Mouse (Mus musculus): ENCODE measurements around the gene Zzef1.
A peak's percentile ranks its signal among the peaks of the same experiment; 100 is the strongest.

Gene Zzef1

DNA sequence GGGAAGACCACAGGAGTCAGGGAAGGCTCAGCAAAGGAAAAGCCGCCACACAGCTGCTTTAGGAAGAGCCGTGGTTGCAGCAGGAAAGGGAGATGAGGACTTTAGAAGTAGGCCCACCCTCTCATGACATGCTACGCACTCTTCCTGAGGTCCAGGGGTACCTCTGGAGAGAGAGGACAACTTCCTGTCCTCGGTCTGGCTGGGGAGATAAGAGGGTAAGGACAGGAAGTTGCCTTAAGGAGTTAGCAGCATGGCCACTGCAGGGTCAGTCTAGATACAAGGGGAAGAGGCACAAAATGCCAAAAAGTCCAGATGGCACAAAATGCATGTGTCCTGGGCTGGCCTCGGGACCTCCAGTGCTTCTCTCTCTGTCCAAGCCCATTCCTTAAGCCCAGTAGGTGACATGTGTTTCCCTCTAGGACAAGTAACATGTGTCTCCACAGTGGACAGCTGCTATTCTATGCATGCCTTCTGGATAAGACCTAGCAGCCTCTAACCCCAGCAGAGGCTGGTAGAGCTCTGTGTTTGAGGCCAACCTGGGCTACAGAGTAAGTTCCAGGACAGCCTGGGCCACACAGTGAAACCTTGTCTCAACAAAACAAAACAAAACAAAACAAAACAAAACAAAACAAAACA is 159.4 kb downstream of the Zzef1 start:
- no peak for DNase-seq (ENCODE audit: low spot score in 2 of 2)

- DNase-seq (ENCODE audit: low spot score in 2 of 2): no peak
Measured at GRCm38 (mm10) chr11:72957318-72957717, 161.3 kb downstream of the Zzef1 start.

DNA sequence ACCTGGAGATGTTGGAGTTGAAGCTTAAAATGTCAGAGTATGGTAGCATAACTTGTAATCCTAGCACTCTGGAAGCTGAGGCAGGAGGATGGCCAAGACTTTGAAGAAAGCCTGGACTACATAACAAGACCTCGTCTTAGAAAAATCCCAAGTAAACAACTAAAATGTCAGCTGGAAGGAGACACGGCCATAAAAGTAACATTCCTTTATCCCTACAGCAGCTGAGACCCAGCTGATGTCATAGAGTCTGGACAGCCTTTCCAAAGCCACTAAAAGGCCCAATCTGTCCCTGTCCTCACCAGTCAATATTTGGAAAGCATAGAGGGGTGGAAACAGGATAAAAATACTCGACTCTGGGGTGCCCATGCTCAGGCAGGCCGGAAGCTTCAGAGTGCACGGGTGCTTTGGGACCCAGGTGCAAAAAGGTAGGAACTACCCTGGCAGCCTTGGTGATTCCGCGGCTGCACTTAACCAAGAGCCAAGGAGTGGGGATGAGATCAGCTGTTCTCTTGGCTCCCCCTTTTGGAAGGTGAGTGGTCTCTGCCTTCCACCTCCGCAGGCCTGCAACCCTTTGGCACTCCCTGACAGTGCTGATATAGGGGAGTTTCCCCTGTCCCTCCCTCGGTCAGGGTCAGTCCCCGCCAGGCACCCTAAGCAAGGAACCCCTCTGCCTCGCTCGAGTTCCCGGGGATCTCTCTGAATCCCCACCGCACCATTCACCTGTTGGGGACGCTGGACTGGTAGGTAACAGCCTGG is 164.1 kb downstream of the Zzef1 start:
- no peak for DNase-seq (ENCODE audit: low spot score in 2 of 2)

GRCm38 (mm10) chr11:72960723-72961071 is 164.7 kb downstream of the Zzef1 start:
- DNase-seq (ENCODE audit: low spot score in 2 of 2): no peak

DNA sequence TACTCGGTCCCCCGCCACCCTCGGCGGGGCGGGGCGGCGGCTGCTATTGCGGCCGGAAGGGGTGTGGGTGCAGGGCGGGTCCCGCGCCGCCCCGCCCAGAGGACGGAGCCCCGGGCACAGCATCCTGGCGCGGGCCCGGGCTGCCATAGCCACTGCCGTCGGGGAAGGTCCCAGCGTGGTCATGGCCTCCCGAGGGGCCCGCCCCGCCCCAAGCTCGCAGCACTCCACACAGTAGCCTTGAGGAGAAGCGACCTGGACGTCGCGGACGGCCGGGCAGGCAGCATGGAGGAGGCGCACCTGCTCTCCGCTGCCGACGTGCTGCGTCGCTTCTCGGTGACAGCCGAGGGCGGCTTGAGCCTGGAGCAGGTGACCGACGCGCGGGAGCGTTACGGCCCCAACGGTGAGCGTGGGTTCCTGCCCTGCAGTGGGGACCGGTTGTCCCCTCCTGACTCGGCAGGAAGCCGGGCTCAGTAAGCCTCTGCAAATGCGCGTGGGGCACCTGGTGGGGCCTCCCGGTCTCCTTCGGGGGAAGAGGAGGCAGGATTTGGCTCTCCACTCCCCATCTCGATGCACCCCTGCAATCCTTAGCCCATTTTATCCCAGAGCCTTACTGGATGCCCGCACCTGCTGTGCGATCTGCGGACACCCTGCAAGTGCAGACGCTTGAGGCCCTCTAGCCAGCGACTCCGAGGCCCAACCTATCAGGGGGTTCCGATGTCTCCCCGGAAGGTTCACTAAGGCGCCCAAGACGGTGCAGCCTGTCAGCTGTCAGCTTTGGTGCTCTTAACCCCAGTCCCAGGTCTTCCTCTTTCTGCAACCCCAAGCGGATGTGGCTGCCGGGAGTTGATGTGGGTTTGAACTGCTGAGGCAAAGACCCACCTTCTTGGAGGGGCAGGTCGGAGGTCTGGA is 165.3 kb downstream of the Zzef1 start, which contains the start of gene Atp2a3:
TSS of gene Atp2a3 (plus strand) at position 98 of the 909 bp plus-strand sequence.
- peak; percentile 62 to 64 for DNase-seq (ENCODE audit: low spot score in 2 of 2)

GRCm38 (mm10) chr11:72962378-72962777 is 166.4 kb downstream of the Zzef1 start:
- no peak for DNase-seq (ENCODE audit: low spot score in 2 of 2)

DNA sequence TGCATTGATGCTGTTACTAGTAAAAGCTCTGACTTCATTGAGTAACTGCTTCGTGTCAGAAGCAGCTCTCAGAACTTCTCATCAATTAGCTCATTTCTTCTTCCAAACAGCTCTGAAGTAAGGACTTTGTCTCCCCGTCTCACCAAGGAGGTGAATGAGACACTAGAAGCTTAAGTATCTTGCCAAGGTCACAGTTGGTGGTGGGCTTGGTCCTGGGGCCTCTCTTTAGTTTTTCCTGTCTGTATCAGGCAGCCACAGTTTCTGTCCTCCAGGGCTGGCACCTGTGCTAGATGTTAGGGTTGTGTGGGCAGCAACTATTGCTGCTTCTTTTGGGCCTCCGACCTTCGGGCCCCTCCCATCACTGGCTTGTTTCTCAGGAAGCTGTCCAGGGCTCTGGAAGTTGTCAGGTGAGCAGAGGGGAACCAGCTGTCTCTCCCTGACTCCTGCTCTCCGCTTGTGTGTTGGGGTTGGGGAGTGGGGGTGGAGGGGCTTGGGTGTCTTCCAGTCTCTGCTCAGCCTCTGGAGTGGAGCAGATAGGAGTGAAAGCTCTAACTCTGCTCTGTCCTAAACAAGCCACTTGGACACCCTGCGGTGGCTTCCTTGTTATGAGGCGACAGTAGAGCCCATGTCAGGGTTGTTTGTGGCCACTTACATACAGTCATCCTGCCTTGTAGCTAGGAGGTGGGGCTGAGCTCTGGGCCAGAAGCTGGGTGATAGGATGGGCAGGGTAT is 167.2 kb downstream of the Zzef1 start:
- DNase-seq (ENCODE audit: low spot score in 2 of 2): no peak

- no peak for DNase-seq (ENCODE audit: low spot score in 2 of 2)
Measured at GRCm38 (mm10) chr11:72963789-72964294, 167.8 kb downstream of the Zzef1 start.

DNA sequence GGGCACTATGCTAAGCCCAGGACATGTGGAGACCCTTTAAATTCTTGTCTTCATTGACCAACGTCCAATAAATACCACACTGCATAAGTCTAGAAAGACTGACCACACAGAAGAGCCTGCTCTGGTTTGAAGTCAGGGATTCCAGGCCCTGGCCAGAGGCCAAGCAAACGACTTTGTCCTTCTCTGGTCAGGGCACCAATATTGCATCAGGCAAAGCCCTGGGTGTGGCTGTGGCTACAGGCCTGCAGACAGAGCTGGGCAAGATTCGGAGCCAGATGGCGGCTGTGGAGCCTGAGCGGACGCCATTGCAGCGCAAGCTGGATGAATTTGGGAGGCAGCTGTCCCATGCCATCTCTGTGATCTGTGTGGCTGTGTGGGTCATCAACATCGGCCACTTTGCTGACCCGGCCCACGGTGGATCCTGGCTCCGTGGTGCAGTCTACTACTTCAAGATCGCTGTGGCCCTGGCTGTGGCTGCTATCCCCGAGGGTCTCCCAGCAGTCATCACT is 179.0 kb downstream of the Zzef1 start:
- DNase-seq (ENCODE audit: low spot score in 2 of 2): no peak
